Mouse (Mus musculus): ENCODE data around the gene Plxdc1.

Plxdc1 gene

GRCm38 (mm10) chr11:97928905-97929304 lies 57.3 kb downstream of the Plxdc1 start:
- in situ Hi-C loops (cut with MboI; ENCODE audit: low sequenced_read_pairs) = no loop called here

- in situ Hi-C loops (cut with MboI; ENCODE audit: low sequenced_read_pairs) = no loop called here
These were observed 62.0 kb downstream of the Plxdc1 start for GRCm38 (mm10) chr11:97924217-97924616.

- in situ Hi-C loops (cut with MboI; ENCODE audit: low sequenced_read_pairs) = no loop called here
These were observed 62.6 kb downstream of the Plxdc1 start for GRCm38 (mm10) chr11:97923639-97924038.

GRCm38 (mm10) chr11:97915974-97916503 lies 70.2 kb downstream of the Plxdc1 start:
- in situ Hi-C loops (cut with MboI; ENCODE audit: low sequenced_read_pairs) = no loop called here

- in situ Hi-C loops (cut with MboI; ENCODE audit: low sequenced_read_pairs) = no loop called here
These were observed 70.8 kb downstream of the Plxdc1 start for GRCm38 (mm10) chr11:97915471-97915870.

- in situ Hi-C loops (cut with MboI; ENCODE audit: low sequenced_read_pairs) = no loop called here
These were observed 73.1 kb downstream of the Plxdc1 start for GRCm38 (mm10) chr11:97913111-97913510.

GRCm38 (mm10) chr11:97908634-97909348 lies 77.5 kb downstream of the Plxdc1 start:
- in situ Hi-C loops (cut with MboI; ENCODE audit: low sequenced_read_pairs) = no loop called here

- in situ Hi-C loops (cut with MboI; ENCODE audit: low sequenced_read_pairs) = no loop called here
These were observed 78.3 kb downstream of the Plxdc1 start for GRCm38 (mm10) chr11:97907935-97908334.

GRCm38 (mm10) chr11:97906905-97907304 lies 79.3 kb downstream of the Plxdc1 start:
- in situ Hi-C loops (cut with MboI; ENCODE audit: low sequenced_read_pairs) = no loop called here

GRCm38 (mm10) chr11:97905941-97906340 lies 80.3 kb downstream of the Plxdc1 start:
- in situ Hi-C loops (cut with MboI; ENCODE audit: low sequenced_read_pairs) = no loop called here

- in situ Hi-C loops (cut with MboI; ENCODE audit: low sequenced_read_pairs) = no loop called here
These were observed 80.7 kb downstream of the Plxdc1 start for GRCm38 (mm10) chr11:97905540-97905939.

- in situ Hi-C loops (cut with MboI; ENCODE audit: low sequenced_read_pairs) = no loop called here
These were observed 81.4 kb downstream of the Plxdc1 start for GRCm38 (mm10) chr11:97904801-97905200.

GRCm38 (mm10) chr11:97901806-97902205 lies 84.4 kb downstream of the Plxdc1 start:
- in situ Hi-C loops (cut with MboI; ENCODE audit: low sequenced_read_pairs) = no loop called here

- in situ Hi-C loops (cut with MboI; ENCODE audit: low sequenced_read_pairs) = loop anchor here (10.0 kb wide), 1 partner anchor 85 kb away; the partner anchor contains the start of gene Plxdc1
These were observed 86.4 kb downstream of the Plxdc1 start for GRCm38 (mm10) chr11:97899822-97900221.

GRCm38 (mm10) chr11:97897568-97898185 lies 88.6 kb downstream of the Plxdc1 start:
- in situ Hi-C loops (cut with MboI; ENCODE audit: low sequenced_read_pairs) = loop anchor here (10.0 kb wide), 1 partner anchor 87 kb away; the partner anchor contains the start of gene Plxdc1

GRCm38 (mm10) chr11:97896655-97897054 lies 89.6 kb downstream of the Plxdc1 start:
- in situ Hi-C loops (cut with MboI; ENCODE audit: low sequenced_read_pairs) = loop anchor here (10.0 kb wide), 1 partner anchor 88 kb away; the partner anchor contains the start of gene Plxdc1

GRCm38 (mm10) chr11:97891821-97892220 lies 94.4 kb downstream of the Plxdc1 start:
- in situ Hi-C loops (cut with MboI; ENCODE audit: low sequenced_read_pairs) = loop anchor here (10.0 kb wide), 1 partner anchor 93 kb away; the partner anchor contains the start of gene Plxdc1

GRCm38 (mm10) chr11:97885296-97885915 lies 100.8 kb downstream of the Plxdc1 start:
- in situ Hi-C loops (cut with MboI; ENCODE audit: low sequenced_read_pairs) = no loop called here

- in situ Hi-C loops (cut with MboI; ENCODE audit: low sequenced_read_pairs) = no loop called here
These were observed 101.6 kb downstream of the Plxdc1 start for GRCm38 (mm10) chr11:97884601-97885185.

- in situ Hi-C loops (cut with MboI; ENCODE audit: low sequenced_read_pairs) = no loop called here
These were observed 102.2 kb downstream of the Plxdc1 start, which contains the start of gene Fbxo47 for GRCm38 (mm10) chr11:97883918-97884600. Fbxo47 (minus strand) TSS chr11:97884154.

All from CH12F3 (cell line).